Mouse (Mus musculus) brown adipose tissue, adult 24 weeks (tissue): ENCODE measurements around the gene St8sia6. TPM values are rescaled to one million over a fixed set of nuclear protein-coding genes. Genes with fewer than 3 reads are reported as not detected.

Experiments used
- H3K27ac ChIP-seq: fragments of 200-500 bp; replicated peaks from 2 replicates; pipeline ENCODE4 v1.5.1; 2012; ENCODE audit warnings: low read depth, mild to moderate bottlenecking, low read length
- H3K4me1 ChIP-seq: fragments of 200-500 bp; 2 replicates; pipeline ENCODE4 v1.6.1; 2012; ENCODE audit warnings: low read length, mixed read lengths; ENCODE audit not compliant: control insufficient read depth, insufficient read depth, insufficient read length
- H3K4me3 ChIP-seq: fragments of 200-500 bp; 2 replicates; pipeline ENCODE4 v1.5.1; 2012; ENCODE audit warnings: low read depth, mild to moderate bottlenecking, low read length, moderate library complexity; ENCODE audit not compliant: insufficient read depth
- polyA plus RNA-seq: library from polyadenylated mRNA; stranded (reverse); fragments of >200 nt; gene quantifications from 2 replicates; pipeline ENCODE4 v1.2.4, GENCODE M21; 2012; ENCODE audit not compliant: missing spikeins, insufficient read depth, insufficient read length

The St8sia6 gene
- polyA plus RNA-seq, 1 experiment, result 1.1 TPM

- no peaks in the 10 kb centered on the region for H3K4me1 ChIP-seq
These were observed 190.8 kb downstream of the St8sia6 start for GRCm38 (mm10) chr2:13603093-13603492.

More at GRCm38 (mm10) chr2:13603093-13603492, 190.8 kb downstream of the St8sia6 start:
- H3K4me3 ChIP-seq, result no peak overlapping the region
- no peak overlapping the region for H3K27ac ChIP-seq

Other genes starting within 250 kb of the St8sia6 start
- gene Trdmt1, start 249.4 kb downstream of the St8sia6 start, polyA plus RNA-seq, result 2.3 and 9.9 TPM in 2 replicates
- gene Vim, start 220.1 kb downstream of the St8sia6 start, polyA plus RNA-seq, result 877 and 955 TPM in 2 replicates